Mouse (Mus musculus): ENCODE results near the gene Il22ra1. TPM values are rescaled to one million over a fixed set of nuclear protein-coding genes. Genes with fewer than 3 reads are reported as not detected.
A peak's percentile ranks its signal among the peaks of the same experiment; 100 is the strongest.

Il22ra1 gene
- polyA plus RNA-seq, 1 experiment from 2014 or later, result not detected

GRCm38 (mm10) chr4:135759356-135759976 lies 31.5 kb downstream of the Il22ra1 start, which contains the start of gene Myom3:
Myom3 (plus strand) TSS chr4:135759715.
- H3K4me3 ChIP-seq (ENCODE audit: low read depth, low read length), result no peak within 1 kb of the TSS
- H3K27ac ChIP-seq (ENCODE audit: low read length), result no peak within 1 kb of the TSS
- peaks cover 4% of the 10 kb centered on the region; the same call in 1 of the 2 replicates for H3K4me1 ChIP-seq (ENCODE audit: control insufficient read depth, insufficient read depth, low read length)
- H3K36me3 ChIP-seq (ENCODE audit: control insufficient read depth, insufficient read depth, low read length), result no peaks in the 10 kb centered on the region
- ATAC-seq, result no peak
- no peaks in the 10 kb centered on the region for H3K9me3 ChIP-seq (replicated peaks; ENCODE audit: control insufficient read depth, low read length, poor library complexity, severe bottlenecking)
- H3K9ac ChIP-seq (ENCODE audit: low read depth, low read length), result no peak within 1 kb of the TSS
- no peak within 1 kb of the TSS for H3K4me2 ChIP-seq (ENCODE audit: low read length)
- 56% methylated on average over 10 of the region's 10 CpGs for WGBS
- no peaks in the 10 kb centered on the region for H3K27me3 ChIP-seq (ENCODE audit: control insufficient read depth, insufficient read depth, low read depth, low read length)

- no peaks in the 10 kb centered on the region for H3K9me3 ChIP-seq (replicated peaks; ENCODE audit: control insufficient read depth, low read length, poor library complexity, severe bottlenecking)
- no peak overlapping the region for H3K27ac ChIP-seq (ENCODE audit: low read length)
- no peaks in the 10 kb centered on the region for H3K36me3 ChIP-seq (ENCODE audit: control insufficient read depth, insufficient read depth, low read length)
- H3K27me3 ChIP-seq (ENCODE audit: control insufficient read depth, insufficient read depth, low read depth, low read length), result no peaks in the 10 kb centered on the region
- H3K4me3 ChIP-seq (ENCODE audit: low read depth, low read length), result no peak overlapping the region
- peaks cover 4% of the 10 kb centered on the region; the same call in 1 of the 2 replicates for H3K4me1 ChIP-seq (ENCODE audit: control insufficient read depth, insufficient read depth, low read length)
- ATAC-seq, result no peak
- H3K9ac ChIP-seq (ENCODE audit: low read depth, low read length), result no peak overlapping the region
- WGBS, result 76% methylated on average over 8 of the region's 8 CpGs
- no peak overlapping the region for H3K4me2 ChIP-seq (ENCODE audit: low read length)
These were observed 33.1 kb downstream of the Il22ra1 start for GRCm38 (mm10) chr4:135761048-135761447.

- no peak overlapping the region for H3K4me3 ChIP-seq (ENCODE audit: low read depth, low read length)
- 90% methylated on average over 7 of the region's 7 CpGs for WGBS
- no peak overlapping the region for H3K27ac ChIP-seq (ENCODE audit: low read length)
- no peaks in the 10 kb centered on the region for H3K27me3 ChIP-seq (ENCODE audit: control insufficient read depth, insufficient read depth, low read depth, low read length)
- H3K9me3 ChIP-seq (replicated peaks; ENCODE audit: control insufficient read depth, low read length, poor library complexity, severe bottlenecking), result no peaks in the 10 kb centered on the region
- no peak overlapping the region for H3K4me2 ChIP-seq (ENCODE audit: low read length)
- no peak overlapping the region for H3K9ac ChIP-seq (ENCODE audit: low read depth, low read length)
- no peak for ATAC-seq
- H3K36me3 ChIP-seq (ENCODE audit: control insufficient read depth, insufficient read depth, low read length), result no peaks in the 10 kb centered on the region
- H3K4me1 ChIP-seq (ENCODE audit: control insufficient read depth, insufficient read depth, low read length), result peaks cover 4% of the 10 kb centered on the region; the same call in 1 of the 2 replicates
These were observed 33.6 kb downstream of the Il22ra1 start for GRCm38 (mm10) chr4:135761569-135761968.

- Histone ChIP-seq H3K4me3 (ENCODE audit: low read depth, low read length) (peak overlapping the region; percentile 26), H3K4me1 (ENCODE audit: control insufficient read depth, insufficient read depth, low read length) (peaks cover 4% of the 10 kb centered on the region; the same call in 1 of the 2 replicates), H3K9ac (ENCODE audit: low read depth, low read length) (no peak overlapping the region), H3K27ac (ENCODE audit: low read length) (no peak overlapping the region), H3K4me2 (ENCODE audit: low read length) (peak overlapping the region; percentile 61), H3K36me3 (ENCODE audit: control insufficient read depth, insufficient read depth, low read length) (no peaks in the 10 kb centered on the region), H3K27me3 (ENCODE audit: control insufficient read depth, insufficient read depth, low read depth, low read length) (no peaks in the 10 kb centered on the region), H3K9me3 (replicated peaks; ENCODE audit: control insufficient read depth, low read length, poor library complexity, severe bottlenecking) (no peaks in the 10 kb centered on the region)
- ATAC-seq, result peak; percentile 62; the same call in 1 of the 2 replicates
- WGBS, result 9% methylated on average over 19 of the region's 19 CpGs
These were observed 34.4 kb downstream of the Il22ra1 start for GRCm38 (mm10) chr4:135762251-135762906.

- Histone ChIP-seq H3K4me3 (ENCODE audit: low read depth, low read length) (no peak overlapping the region), H3K27ac (ENCODE audit: low read length) (no peak overlapping the region), H3K9me3 (replicated peaks; ENCODE audit: control insufficient read depth, low read length, poor library complexity, severe bottlenecking) (no peaks in the 10 kb centered on the region), H3K9ac (ENCODE audit: low read depth, low read length) (no peak overlapping the region), H3K4me2 (ENCODE audit: low read length) (no peak overlapping the region), H3K4me1 (ENCODE audit: control insufficient read depth, insufficient read depth, low read length) (peaks cover 4% of the 10 kb centered on the region; the same call in 1 of the 2 replicates), H3K36me3 (ENCODE audit: control insufficient read depth, insufficient read depth, low read length) (no peaks in the 10 kb centered on the region), H3K27me3 (ENCODE audit: control insufficient read depth, insufficient read depth, low read depth, low read length) (no peaks in the 10 kb centered on the region)
- ATAC-seq, result no peak
- WGBS, result 89% methylated on average over 13 of the region's 13 CpGs
These were observed 36.7 kb downstream of the Il22ra1 start for GRCm38 (mm10) chr4:135764700-135765099.

- Histone ChIP-seq H3K36me3 (ENCODE audit: control insufficient read depth, insufficient read depth, low read length) (no peaks in the 10 kb centered on the region), H3K27me3 (ENCODE audit: control insufficient read depth, insufficient read depth, low read depth, low read length) (no peaks in the 10 kb centered on the region), H3K4me1 (ENCODE audit: control insufficient read depth, insufficient read depth, low read length) (peaks cover 4% of the 10 kb centered on the region; the same call in 1 of the 2 replicates), H3K27ac (ENCODE audit: low read length) (no peak overlapping the region), H3K9me3 (replicated peaks; ENCODE audit: control insufficient read depth, low read length, poor library complexity, severe bottlenecking) (no peaks in the 10 kb centered on the region), H3K9ac (ENCODE audit: low read depth, low read length) (no peak overlapping the region), H3K4me2 (ENCODE audit: low read length) (no peak overlapping the region), H3K4me3 (ENCODE audit: low read depth, low read length) (no peak overlapping the region)
- ATAC-seq, result no peak
- 85% methylated on average over 8 of the region's 8 CpGs for WGBS
These were observed 37.7 kb downstream of the Il22ra1 start for GRCm38 (mm10) chr4:135765707-135766106.

- no peaks in the 10 kb centered on the region for H3K36me3 ChIP-seq (ENCODE audit: control insufficient read depth, insufficient read depth, low read length)
- H3K27ac ChIP-seq (ENCODE audit: low read length), result no peak overlapping the region
- no peak for ATAC-seq
- 75% methylated on average over 3 of the region's 3 CpGs for WGBS
- H3K27me3 ChIP-seq (ENCODE audit: control insufficient read depth, insufficient read depth, low read depth, low read length), result no peaks in the 10 kb centered on the region
- H3K4me2 ChIP-seq (ENCODE audit: low read length), result no peak overlapping the region
- H3K4me1 ChIP-seq (ENCODE audit: control insufficient read depth, insufficient read depth, low read length), result peaks cover 4% of the 10 kb centered on the region; the same call in 1 of the 2 replicates
- H3K9ac ChIP-seq (ENCODE audit: low read depth, low read length), result no peak overlapping the region
- no peak overlapping the region for H3K4me3 ChIP-seq (ENCODE audit: low read depth, low read length)
- H3K9me3 ChIP-seq (replicated peaks; ENCODE audit: control insufficient read depth, low read length, poor library complexity, severe bottlenecking), result no peaks in the 10 kb centered on the region
These were observed 39.0 kb downstream of the Il22ra1 start for GRCm38 (mm10) chr4:135766976-135767375.

- ATAC-seq, result no peak
- Histone ChIP-seq H3K9ac (ENCODE audit: low read depth, low read length) (no peak overlapping the region), H3K9me3 (replicated peaks; ENCODE audit: control insufficient read depth, low read length, poor library complexity, severe bottlenecking) (no peaks in the 10 kb centered on the region), H3K4me2 (ENCODE audit: low read length) (no peak overlapping the region), H3K4me3 (ENCODE audit: low read depth, low read length) (no peak overlapping the region), H3K27ac (ENCODE audit: low read length) (no peak overlapping the region), H3K36me3 (ENCODE audit: control insufficient read depth, insufficient read depth, low read length) (no peaks in the 10 kb centered on the region), H3K27me3 (ENCODE audit: control insufficient read depth, insufficient read depth, low read depth, low read length) (no peaks in the 10 kb centered on the region), H3K4me1 (ENCODE audit: control insufficient read depth, insufficient read depth, low read length) (no peaks in the 10 kb centered on the region)
- WGBS, result 62% methylated on average over 14 of the region's 14 CpGs
These were observed 40.9 kb downstream of the Il22ra1 start for GRCm38 (mm10) chr4:135768572-135769526.
